Mouse (Mus musculus): ENCODE results near the gene Galnt15. TPM values are rescaled to one million over a fixed set of nuclear protein-coding genes. Genes with fewer than 3 reads are reported as not detected.

The Galnt15 gene
- polyA plus RNA-seq, 1 experiment from 2014 or later, result 0.01 TPM

- Histone ChIP-seq H3K4me2 (ENCODE audit: low read depth, low read length) (no peak overlapping the region), H3K27me3 (ENCODE audit: control insufficient read depth, insufficient read depth, low read depth, low read length) (no peaks in the 10 kb centered on the region), H3K9me3 (replicated peaks; ENCODE audit: control insufficient read depth, low read length) (no peaks in the 10 kb centered on the region), H3K36me3 (ENCODE audit: control insufficient read depth, insufficient read depth) (peaks cover 3% of the 10 kb centered on the region; the same call in 1 of the 2 replicates), H3K4me3 (ENCODE audit: low read depth, low read length) (no peak overlapping the region), H3K27ac (ENCODE audit: low read length) (no peak overlapping the region), H3K4me1 (ENCODE audit: control insufficient read depth, low read depth, low read length) (no peaks in the 10 kb centered on the region), H3K9ac (ENCODE audit: low read depth, low read length) (no peak overlapping the region)
- ATAC-seq (ENCODE audit: low read depth), result no peak
- WGBS (ENCODE audit: insufficient replicate concordance), result 45% methylated on average over 7 of the region's 7 CpGs
Observed at GRCm38 (mm10) chr14:32105663-32106062, 76.9 kb downstream of the Galnt15 start.

- Histone ChIP-seq H3K9me3 (replicated peaks; ENCODE audit: control insufficient read depth, low read length) (no peaks in the 10 kb centered on the region), H3K4me1 (ENCODE audit: control insufficient read depth, low read depth, low read length) (no peaks in the 10 kb centered on the region), H3K4me3 (ENCODE audit: low read depth, low read length) (no peak overlapping the region), H3K36me3 (ENCODE audit: control insufficient read depth, insufficient read depth) (no peaks in the 10 kb centered on the region), H3K9ac (ENCODE audit: low read depth, low read length) (no peak overlapping the region), H3K27me3 (ENCODE audit: control insufficient read depth, insufficient read depth, low read depth, low read length) (no peaks in the 10 kb centered on the region), H3K27ac (ENCODE audit: low read length) (no peak overlapping the region), H3K4me2 (ENCODE audit: low read depth, low read length) (no peak overlapping the region)
- 66% methylated on average over 4 of the region's 4 CpGs for WGBS (ENCODE audit: insufficient replicate concordance)
- ATAC-seq (ENCODE audit: low read depth), result no peak
Observed at GRCm38 (mm10) chr14:32106911-32107310, 78.1 kb downstream of the Galnt15 start.

Other genes starting within 250 kb of the Galnt15 start
- 3.6 and 3.9 TPM in 2 replicates for gene Ankrd28, start 198.3 kb upstream of the Galnt15 start, polyA plus RNA-seq (2015; fragmentation: Nextera tagmentation; extraction: Ambion mirVana)
- gene Oxnad1, start 56.4 kb downstream of the Galnt15 start, polyA plus RNA-seq (2015; fragmentation: Nextera tagmentation; extraction: Ambion mirVana), result 13.0 and 16.9 TPM in 2 replicates
- gene Dph3, start 56.7 kb downstream of the Galnt15 start, polyA plus RNA-seq (2015; fragmentation: Nextera tagmentation; extraction: Ambion mirVana), result 48.0 and 60.6 TPM in 2 replicates
- gene Msmb, start 113.0 kb downstream of the Galnt15 start, polyA plus RNA-seq (2015; fragmentation: Nextera tagmentation; extraction: Ambion mirVana), result 0.49 TPM in 1 of 2 replicates, not detected in the other
- gene Ncoa4, start 130.9 kb downstream of the Galnt15 start, polyA plus RNA-seq (2015; fragmentation: Nextera tagmentation; extraction: Ambion mirVana), result 355 and 363 TPM in 2 replicates
- 147 and 154 TPM in 2 replicates for gene Timm23, start 172.9 kb downstream of the Galnt15 start, polyA plus RNA-seq (2015; fragmentation: Nextera tagmentation; extraction: Ambion mirVana)
- gene Parg, start 173.0 kb downstream of the Galnt15 start, polyA plus RNA-seq (2015; fragmentation: Nextera tagmentation; extraction: Ambion mirVana), result 11.6 and 11.8 TPM in 2 replicates

Data from liver, embryonic 16.5 days (tissue).